Mouse (Mus musculus): ENCODE data around the gene Rfc4. TPM values are rescaled to one million over a fixed set of nuclear protein-coding genes. Genes with fewer than 3 reads are reported as not detected.

Rfc4 gene
- polyA plus RNA-seq, 1 experiment from 2014 or later: 137 TPM

GRCm38 (mm10) chr16:23158292-23158691 is 30.8 kb upstream of the Rfc4 start:
- no peaks in the 10 kb centered on the region for H3K4me1 ChIP-seq (replicated peaks)
- WGBS (ENCODE audit: insufficient replicate concordance): 71% methylated on average over 7 of the region's 7 CpGs
- no peak for ATAC-seq (ENCODE audit: insufficient read depth)

GRCm38 (mm10) chr16:23157013-23157412 is 29.5 kb upstream of the Rfc4 start:
- no peak overlapping the region for H3K27ac ChIP-seq (replicated peaks)
- 78% methylated on average over 13 of the region's 13 CpGs for WGBS (ENCODE audit: insufficient replicate concordance)

More at GRCm38 (mm10) chr16:23158292-23158691, 30.8 kb upstream of the Rfc4 start:
- H3K27me3 ChIP-seq: no peaks in the 10 kb centered on the region
- H3K4me2 ChIP-seq: no peak overlapping the region
- no peak overlapping the region for H3K27ac ChIP-seq (replicated peaks)
- no peak overlapping the region for H3K9ac ChIP-seq
- no peaks in the 10 kb centered on the region for H3K9me3 ChIP-seq (replicated peaks)
- H3K4me3 ChIP-seq (replicated peaks): no peak overlapping the region
- H3K36me3 ChIP-seq (replicated peaks): no peaks in the 10 kb centered on the region

GRCm38 (mm10) chr16:23154261-23154660 is 26.7 kb upstream of the Rfc4 start:
- WGBS (ENCODE audit: insufficient replicate concordance): 59% methylated on average over 5 of the region's 5 CpGs

More at GRCm38 (mm10) chr16:23157013-23157412, 29.5 kb upstream of the Rfc4 start:
- no peaks in the 10 kb centered on the region for H3K36me3 ChIP-seq (replicated peaks)
- no peak overlapping the region for H3K4me2 ChIP-seq
- H3K9me3 ChIP-seq (replicated peaks): no peaks in the 10 kb centered on the region
- no peaks in the 10 kb centered on the region for H3K27me3 ChIP-seq
- H3K9ac ChIP-seq: no peak overlapping the region
- no peak for ATAC-seq (ENCODE audit: insufficient read depth)
- no peaks in the 10 kb centered on the region for H3K4me1 ChIP-seq (replicated peaks)
- no peak overlapping the region for H3K4me3 ChIP-seq (replicated peaks)

GRCm38 (mm10) chr16:23151423-23151822 is 23.9 kb upstream of the Rfc4 start:
- H3K4me2 ChIP-seq: no peak overlapping the region
- no peaks in the 10 kb centered on the region for H3K9me3 ChIP-seq (replicated peaks)
- no peak overlapping the region for H3K9ac ChIP-seq
- no peaks in the 10 kb centered on the region for H3K36me3 ChIP-seq (replicated peaks)
- H3K4me1 ChIP-seq (replicated peaks): no peaks in the 10 kb centered on the region
- WGBS (ENCODE audit: insufficient replicate concordance): 20% methylated on average over 2 of the region's 2 CpGs
- H3K27me3 ChIP-seq: no peaks in the 10 kb centered on the region
- no peak overlapping the region for H3K27ac ChIP-seq (replicated peaks)
- no peak overlapping the region for H3K4me3 ChIP-seq (replicated peaks)
- no peak for ATAC-seq (ENCODE audit: insufficient read depth)

More at GRCm38 (mm10) chr16:23154261-23154660, 26.7 kb upstream of the Rfc4 start:
- ATAC-seq (ENCODE audit: insufficient read depth): no peak
- Histone ChIP-seq H3K4me3 (replicated peaks) (no peak overlapping the region), H3K4me2 (no peak overlapping the region), H3K27ac (replicated peaks) (no peak overlapping the region), H3K4me1 (replicated peaks) (no peaks in the 10 kb centered on the region), H3K27me3 (no peaks in the 10 kb centered on the region), H3K9ac (no peak overlapping the region), H3K9me3 (replicated peaks) (no peaks in the 10 kb centered on the region), H3K36me3 (replicated peaks) (no peaks in the 10 kb centered on the region)

GRCm38 (mm10) chr16:23149396-23149795 is 21.9 kb upstream of the Rfc4 start:
- no peaks in the 10 kb centered on the region for H3K9me3 ChIP-seq (replicated peaks)
- no peak overlapping the region for H3K27ac ChIP-seq (replicated peaks)
- no peaks in the 10 kb centered on the region for H3K36me3 ChIP-seq (replicated peaks)
- H3K4me2 ChIP-seq: no peak overlapping the region
- ATAC-seq (ENCODE audit: insufficient read depth): no peak
- H3K4me1 ChIP-seq (replicated peaks): no peaks in the 10 kb centered on the region
- H3K4me3 ChIP-seq (replicated peaks): no peak overlapping the region
- 56% methylated on average over 8 of the region's 8 CpGs for WGBS (ENCODE audit: insufficient replicate concordance)
- no peak overlapping the region for H3K9ac ChIP-seq
- no peaks in the 10 kb centered on the region for H3K27me3 ChIP-seq

GRCm38 (mm10) chr16:23148936-23149335 is 21.4 kb upstream of the Rfc4 start:
- Histone ChIP-seq H3K9me3 (replicated peaks) (no peaks in the 10 kb centered on the region), H3K27ac (replicated peaks) (no peak overlapping the region), H3K36me3 (replicated peaks) (no peaks in the 10 kb centered on the region), H3K4me1 (replicated peaks) (peaks cover under 1% of the 10 kb centered on the region; the same call in 1 of the 2 replicates), H3K4me3 (replicated peaks) (no peak overlapping the region), H3K9ac (no peak overlapping the region), H3K4me2 (no peak overlapping the region), H3K27me3 (no peaks in the 10 kb centered on the region)
- 53% methylated on average over 2 of the region's 2 CpGs for WGBS (ENCODE audit: insufficient replicate concordance)
- ATAC-seq (ENCODE audit: insufficient read depth): no peak

GRCm38 (mm10) chr16:23146280-23146679 is 18.7 kb upstream of the Rfc4 start, which contains the start of gene Adipoq:
TSS of gene Adipoq (plus strand) at chr16:23146536.
- no peak for ATAC-seq (ENCODE audit: insufficient read depth)
- no peak within 1 kb of the TSS for H3K27ac ChIP-seq (replicated peaks)
- no peak within 1 kb of the TSS for H3K9ac ChIP-seq
- H3K4me2 ChIP-seq: no peak within 1 kb of the TSS
- H3K9me3 ChIP-seq (replicated peaks): no peaks in the 10 kb centered on the region
- WGBS (ENCODE audit: insufficient replicate concordance): 61% methylated on average over 3 of the region's 3 CpGs
- peaks cover 3% of the 10 kb centered on the region; the same call in 1 of the 2 replicates for H3K4me1 ChIP-seq (replicated peaks)
- H3K36me3 ChIP-seq (replicated peaks): no peaks in the 10 kb centered on the region
- H3K27me3 ChIP-seq: no peaks in the 10 kb centered on the region
- H3K4me3 ChIP-seq (replicated peaks): no peak within 1 kb of the TSS

GRCm38 (mm10) chr16:23145211-23145610 is 17.7 kb upstream of the Rfc4 start:
- H3K27ac ChIP-seq (replicated peaks): no peak overlapping the region
- 56% methylated on average over 5 of the region's 5 CpGs for WGBS (ENCODE audit: insufficient replicate concordance)
- no peak for ATAC-seq (ENCODE audit: insufficient read depth)
- no peak overlapping the region for H3K4me2 ChIP-seq
- H3K9ac ChIP-seq: no peak overlapping the region
- H3K4me1 ChIP-seq (replicated peaks): peaks cover 3% of the 10 kb centered on the region; the same call in 1 of the 2 replicates
- no peak overlapping the region for H3K4me3 ChIP-seq (replicated peaks)
- no peaks in the 10 kb centered on the region for H3K36me3 ChIP-seq (replicated peaks)
- no peaks in the 10 kb centered on the region for H3K9me3 ChIP-seq (replicated peaks)
- no peaks in the 10 kb centered on the region for H3K27me3 ChIP-seq

- Histone ChIP-seq H3K4me3 (replicated peaks) (no peak overlapping the region), H3K4me1 (replicated peaks) (peaks cover 3% of the 10 kb centered on the region; the same call in 1 of the 2 replicates), H3K4me2 (no peak overlapping the region), H3K9ac (no peak overlapping the region), H3K27me3 (no peaks in the 10 kb centered on the region), H3K9me3 (replicated peaks) (no peaks in the 10 kb centered on the region), H3K36me3 (replicated peaks) (no peaks in the 10 kb centered on the region), H3K27ac (replicated peaks) (no peak overlapping the region)
- peak; percentile 54 for ATAC-seq (ENCODE audit: insufficient read depth)
- 35% methylated on average over 7 of the region's 7 CpGs for WGBS (ENCODE audit: insufficient replicate concordance)
Measured at GRCm38 (mm10) chr16:23144326-23144725, 16.8 kb upstream of the Rfc4 start.

GRCm38 (mm10) chr16:23140911-23141310 is 13.4 kb upstream of the Rfc4 start:
- 71% methylated on average over 3 of the region's 3 CpGs for WGBS (ENCODE audit: insufficient replicate concordance)
- H3K27me3 ChIP-seq: no peaks in the 10 kb centered on the region
- H3K4me1 ChIP-seq (replicated peaks): peaks cover 3% of the 10 kb centered on the region; the same call in 1 of the 2 replicates
- no peak overlapping the region for H3K4me3 ChIP-seq (replicated peaks)
- no peak for ATAC-seq (ENCODE audit: insufficient read depth)
- H3K27ac ChIP-seq (replicated peaks): no peak overlapping the region
- no peak overlapping the region for H3K9ac ChIP-seq
- no peaks in the 10 kb centered on the region for H3K9me3 ChIP-seq (replicated peaks)
- no peaks in the 10 kb centered on the region for H3K36me3 ChIP-seq (replicated peaks)
- no peak overlapping the region for H3K4me2 ChIP-seq

GRCm38 (mm10) chr16:23136406-23136970 is 9.0 kb upstream of the Rfc4 start:
- Histone ChIP-seq H3K27ac (replicated peaks) (no peak overlapping the region), H3K9me3 (replicated peaks) (no peaks in the 10 kb centered on the region), H3K36me3 (replicated peaks) (no peaks in the 10 kb centered on the region), H3K4me1 (replicated peaks) (no peaks in the 10 kb centered on the region), H3K4me3 (replicated peaks) (no peak overlapping the region), H3K9ac (no peak overlapping the region), H3K27me3 (no peaks in the 10 kb centered on the region), H3K4me2 (no peak overlapping the region)
- WGBS (ENCODE audit: insufficient replicate concordance): 34% methylated on average over 4 of the region's 4 CpGs
- ATAC-seq (ENCODE audit: insufficient read depth): no peak

All from liver, embryonic 15.5 days (tissue).